Mouse (Mus musculus) myocyte (in vitro differentiated cells): Measurements from ENCODE around the gene Cldnd1. TPM values are rescaled to one million over a fixed set of nuclear protein-coding genes. Genes with fewer than 3 reads are reported as not detected.

Experiments
- H3K27me3 ChIP-seq: one replicate; pipeline ENCODE4 v1.6.1; 2011; ENCODE audit not compliant: control insufficient read depth, insufficient read depth, insufficient read length
- H3K36me3 ChIP-seq: one replicate; pipeline ENCODE4 v1.6.1; 2011; ENCODE audit not compliant: control insufficient read depth, insufficient read depth
- H3K4me2 ChIP-seq: one replicate; pipeline ENCODE4 v1.6.1; 2011; ENCODE audit warnings: low read depth, control low read depth
- H3K4me3 ChIP-seq: one replicate; pipeline ENCODE4 v1.5.1; 2011; ENCODE audit warnings: mild to moderate bottlenecking, control low read depth, moderate library complexity
- H3K79me2 ChIP-seq: one replicate; pipeline ENCODE4 v1.6.1; 2011; ENCODE audit not compliant: control insufficient read depth, insufficient read depth
- H3ac ChIP-seq: one replicate; pipeline ENCODE4 v1.6.1; 2011; ENCODE audit not compliant: control insufficient read depth, insufficient read length
- CEBPB ChIP-seq: IDR thresholded peaks from 2 replicates; pipeline ENCODE4 v1.6.1; 2011; ENCODE audit warnings: mild to moderate bottlenecking, moderate library complexity; ENCODE audit not compliant: poor library complexity, insufficient read depth, severe bottlenecking
- E2F4 ChIP-seq: IDR thresholded peaks from one replicate; pipeline ENCODE4 v1.6.1; 2011; ENCODE audit warnings: mild to moderate bottlenecking, control low read depth, moderate library complexity; ENCODE audit not compliant: insufficient read depth
- MAX ChIP-seq: IDR thresholded peaks from one replicate; pipeline ENCODE4 v1.6.1; 2011; ENCODE audit warnings: low read depth, mild to moderate bottlenecking, control low read depth
- MYOD1 ChIP-seq, 3 experiments: IDR thresholded peaks; one replicate each; pipeline ENCODE4 v1.6.1; 2011; ENCODE audit warnings: control low read depth in 2 of 3, low read depth in 2 of 3, mild to moderate bottlenecking in 2 of 3, moderate library complexity in 1 of 3; ENCODE audit not compliant: insufficient read length in 2 of 3, control insufficient read depth in 1 of 3
- MYOG ChIP-seq, 3 experiments: IDR thresholded peaks; one replicate each; pipeline ENCODE4 v1.6.1; 2011; ENCODE audit warnings: control low read depth in 2 of 3, low read depth in 2 of 3, mild to moderate bottlenecking in 2 of 3; ENCODE audit not compliant: insufficient read length in 2 of 3, control insufficient read depth in 1 of 3, insufficient read depth in 1 of 3
- POLR2A ChIP-seq: IDR thresholded peaks from one replicate; pipeline ENCODE4 v1.6.1; 2011; ENCODE audit warnings: low read depth, mild to moderate bottlenecking, control low read depth, moderate library complexity; ENCODE audit not compliant: insufficient read length
- POLR2AphosphoS2 ChIP-seq: IDR thresholded peaks from one replicate; pipeline ENCODE4 v1.6.1; 2011; ENCODE audit warnings: low read depth, control low read depth; ENCODE audit not compliant: insufficient read length
- REST ChIP-seq: IDR thresholded peaks from one replicate; pipeline ENCODE4 v1.6.1; 2011; ENCODE audit warnings: mild to moderate bottlenecking, control low read depth, moderate library complexity; ENCODE audit not compliant: insufficient read depth, insufficient read length
- SRF ChIP-seq: IDR thresholded peaks from one replicate; pipeline ENCODE4 v1.6.1; 2011; ENCODE audit warnings: low read depth; ENCODE audit not compliant: control insufficient read depth, insufficient read length
- TCF12 ChIP-seq: IDR thresholded peaks from one replicate; pipeline ENCODE4 v1.6.1; 2011; ENCODE audit warnings: mild to moderate bottlenecking, control low read depth; ENCODE audit not compliant: poor library complexity, insufficient read depth, severe bottlenecking
- TCF3 ChIP-seq: IDR thresholded peaks from one replicate; pipeline ENCODE4 v1.6.1; 2011; ENCODE audit warnings: low read depth, control low read depth; ENCODE audit not compliant: insufficient read length
- USF1 ChIP-seq: IDR thresholded peaks from one replicate; pipeline ENCODE4 v1.6.1; 2011; ENCODE audit warnings: low read depth, mild to moderate bottlenecking, control low read depth, moderate library complexity
- polyA plus RNA-seq: library from polyadenylated mRNA; unstranded; fragments of >200 nt; fragmentation: generic; extraction: Trizol; gene quantifications from one replicate; pipeline ENCODE4 v1.2.1, GENCODE M21; 2012; ENCODE audit warnings: missing spikeins

Cldnd1 gene
- 68.1 TPM for polyA plus RNA-seq

GRCm38 (mm10) chr16:58727477-58728131, at the start of gene Cldnd1:
TSS of gene Cldnd1 (plus strand) at chr16:58727910.
- Histone ChIP-seq H3K27me3 (no peaks in the 10 kb centered on the region), H3K4me2 (peak within 1 kb of the TSS; percentile 84), H3K4me3 (peak within 1 kb of the TSS; percentile 68), H3K79me2 (peaks cover 18% of the 10 kb centered on the region), H3K36me3 (peaks cover 30% of the 10 kb centered on the region), H3ac (peak within 1 kb of the TSS; percentile 78)
- TF ChIP-seq TCF12 (no peak), MYOG (IDR thresholded peaks at IDR 0.05; ENCODE audit: control insufficient read depth in 1 of 3, insufficient read depth in 1 of 3, insufficient read length in 2 of 3, low read depth in 2 of 3) (no peak), MYOD1 (IDR thresholded peaks at IDR 0.05; ENCODE audit: control insufficient read depth in 1 of 3, insufficient read length in 2 of 3, low read depth in 2 of 3) (no peak), TCF3 (no peak), MAX (no peak), SRF (no peak), POLR2AphosphoS2 (peak; percentile 91), USF1 (no peak), POLR2A (peak; percentile 92)

DNA sequence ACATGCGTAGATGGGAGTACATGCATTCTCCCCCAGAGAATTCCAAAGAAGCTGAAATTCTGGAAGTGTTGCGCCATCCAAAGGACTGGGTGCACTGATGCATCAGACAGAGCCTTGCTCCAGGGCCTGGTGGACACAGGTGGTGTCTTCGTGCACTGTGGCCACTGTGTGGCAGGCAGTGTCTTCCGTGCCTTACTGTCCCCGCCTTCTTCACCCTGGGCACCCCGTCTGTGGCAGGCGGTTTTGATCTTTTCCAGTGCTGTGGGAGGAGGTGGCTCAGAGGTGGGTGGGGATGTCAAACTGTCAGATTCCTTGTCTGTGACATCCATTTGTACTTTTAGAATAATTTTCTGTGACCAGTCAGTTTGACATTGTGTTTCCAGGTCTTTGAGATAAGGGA, 49.0 kb upstream of the Cldnd1 start:
- Histone ChIP-seq H3K79me2 (no peaks in the 10 kb centered on the region), H3K4me2 (no peak overlapping the region), H3ac (no peak overlapping the region), H3K36me3 (peaks cover 34% of the 10 kb centered on the region), H3K4me3 (no peak overlapping the region), H3K27me3 (no peaks in the 10 kb centered on the region)
- TF ChIP-seq SRF (no peak), POLR2A (no peak), MAX (no peak), E2F4 (no peak), USF1 (no peak), CEBPB (no peak), REST (no peak), POLR2AphosphoS2 (no peak), TCF12 (no peak), TCF3 (no peak), MYOD1 (IDR thresholded peaks at IDR 0.05; ENCODE audit: control insufficient read depth in 1 of 3, insufficient read length in 2 of 3, low read depth in 2 of 3) (no peak), MYOG (IDR thresholded peaks at IDR 0.05; ENCODE audit: control insufficient read depth in 1 of 3, insufficient read depth in 1 of 3, insufficient read length in 2 of 3, low read depth in 2 of 3) (no peak)

DNA sequence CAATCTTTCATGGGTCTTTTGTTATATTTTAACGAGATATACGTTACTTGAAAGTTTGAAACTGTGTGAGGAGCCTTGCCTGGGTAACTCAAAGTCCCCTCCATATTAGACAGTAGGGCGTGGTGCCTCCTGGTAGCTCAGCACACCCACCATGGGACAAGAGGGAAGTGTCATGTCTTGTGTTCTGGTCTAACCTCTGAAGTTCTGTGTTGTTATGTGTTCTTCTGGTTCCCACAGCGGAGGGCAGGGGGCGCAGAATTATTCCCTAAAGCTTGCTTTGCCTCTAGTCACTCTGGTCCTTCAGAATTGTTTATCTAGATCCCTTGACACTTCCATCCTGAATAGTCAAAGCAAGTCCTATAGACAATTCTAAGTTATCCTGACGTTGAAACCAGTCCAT, 45.7 kb upstream of the Cldnd1 start:
- no peak overlapping the region for H3ac ChIP-seq
- TF ChIP-seq SRF = no peak
- TF ChIP-seq POLR2AphosphoS2 = peak; percentile 23
- no peak for TF ChIP-seq MYOG (IDR thresholded peaks at IDR 0.05; ENCODE audit: control insufficient read depth in 1 of 3, insufficient read depth in 1 of 3, insufficient read length in 2 of 3, low read depth in 2 of 3)
- no peak overlapping the region for H3K4me3 ChIP-seq
- no peak overlapping the region for H3K4me2 ChIP-seq
- H3K27me3 ChIP-seq = no peaks in the 10 kb centered on the region
- no peaks in the 10 kb centered on the region for H3K79me2 ChIP-seq
- H3K36me3 ChIP-seq = peaks cover 19% of the 10 kb centered on the region

GRCm38 (mm10) chr16:58682870-58683269, 44.8 kb upstream of the Cldnd1 start:
- Histone ChIP-seq H3K4me3 (no peak overlapping the region), H3ac (no peak overlapping the region), H3K27me3 (no peaks in the 10 kb centered on the region), H3K36me3 (peaks cover 13% of the 10 kb centered on the region), H3K79me2 (no peaks in the 10 kb centered on the region), H3K4me2 (no peak overlapping the region)
- TF ChIP-seq MAX (no peak), MYOD1 (IDR thresholded peaks at IDR 0.05; ENCODE audit: control insufficient read depth in 1 of 3, insufficient read length in 2 of 3, low read depth in 2 of 3) (no peak), POLR2AphosphoS2 (no peak), POLR2A (no peak), E2F4 (no peak), TCF12 (no peak), MYOG (IDR thresholded peaks at IDR 0.05; ENCODE audit: control insufficient read depth in 1 of 3, insufficient read depth in 1 of 3, insufficient read length in 2 of 3, low read depth in 2 of 3) (no peak), REST (no peak), USF1 (no peak), SRF (no peak), CEBPB (no peak), TCF3 (no peak)

DNA sequence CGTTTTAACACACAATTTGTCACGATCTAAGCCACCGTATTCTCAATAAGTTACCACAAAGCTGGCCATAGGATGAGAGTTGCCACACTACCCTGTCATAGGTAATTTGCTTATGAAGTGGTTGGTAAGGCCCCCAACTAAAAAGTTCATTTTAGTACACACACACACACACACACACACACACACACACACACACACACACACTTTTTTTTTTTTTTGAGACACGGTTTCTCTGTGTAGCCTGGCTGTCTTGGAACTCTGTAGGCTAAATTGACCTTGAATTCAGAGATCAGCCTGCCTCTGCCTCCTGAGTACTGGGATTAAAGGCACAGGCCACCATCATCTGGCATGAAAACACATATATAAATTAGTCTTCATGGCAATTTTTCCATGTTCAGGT, 43.8 kb upstream of the Cldnd1 start:
- peaks cover 5% of the 10 kb centered on the region for H3K36me3 ChIP-seq
- no peak overlapping the region for H3K4me2 ChIP-seq
- TF ChIP-seq REST (no peak), MYOG (IDR thresholded peaks at IDR 0.05; ENCODE audit: control insufficient read depth in 1 of 3, insufficient read depth in 1 of 3, insufficient read length in 2 of 3, low read depth in 2 of 3) (no peak), MAX (no peak)
- H3K4me3 ChIP-seq = no peak overlapping the region
- H3K27me3 ChIP-seq = no peaks in the 10 kb centered on the region
- H3ac ChIP-seq = no peak overlapping the region
- no peaks in the 10 kb centered on the region for H3K79me2 ChIP-seq
